Mouse (Mus musculus) intestine, postnatal 0 days (tissue): ENCODE results near the gene Ercc4. TPM values are rescaled to one million over a fixed set of nuclear protein-coding genes. Genes with fewer than 3 reads are reported as not detected.

ENCODE experiments used
- ATAC-seq: fragments of 200-750 bp; cut with Nextera tagmentation; 2 replicates; pipeline ENCODE4 v1.8.0; 2017; ENCODE audit warnings: mild to moderate bottlenecking, moderate TSS enrichment, moderate library complexity
- H3K27ac ChIP-seq: fragments of 300-500 bp; sonication (generic); 2 replicates; pipeline ENCODE4 v1.5.1; 2014; ENCODE audit warnings: mild to moderate bottlenecking, low read depth, low read length, moderate library complexity
- H3K27me3 ChIP-seq: fragments of 300-500 bp; sonication (generic); replicated peaks from 2 replicates; pipeline ENCODE4 v1.6.1; 2014; ENCODE audit warnings: low read length, mixed read lengths; ENCODE audit not compliant: control insufficient read depth, insufficient read depth
- H3K36me3 ChIP-seq: fragments of 300-500 bp; sonication (generic); 2 replicates; pipeline ENCODE4 v1.6.1; 2014; ENCODE audit warnings: mild to moderate bottlenecking, moderate library complexity; ENCODE audit not compliant: control insufficient read depth, insufficient read depth
- H3K4me1 ChIP-seq: fragments of 300-500 bp; sonication (generic); replicated peaks from 2 replicates; pipeline ENCODE4 v1.6.1; 2014; ENCODE audit warnings: antibody characterized with exemption, low read length, mixed read lengths; ENCODE audit not compliant: control insufficient read depth, insufficient read depth
- H3K4me2 ChIP-seq: fragments of 300-500 bp; sonication (generic); replicated peaks from 2 replicates; pipeline ENCODE4 v1.6.1; 2014; ENCODE audit warnings: low read depth, mild to moderate bottlenecking, moderate library complexity
- H3K4me3 ChIP-seq: fragments of 300-500 bp; sonication (generic); 2 replicates; pipeline ENCODE4 v1.5.1; 2014; ENCODE audit warnings: low read depth, low read length
- H3K9ac ChIP-seq: fragments of 300-500 bp; sonication (generic); 2 replicates; pipeline ENCODE4 v1.6.1; 2014; ENCODE audit warnings: mild to moderate bottlenecking, low read depth, low read length
- H3K9me3 ChIP-seq: fragments of 300-500 bp; sonication (generic); 2 replicates; pipeline ENCODE4 v1.6.1; 2016; ENCODE audit warnings: mixed run types; ENCODE audit not compliant: control insufficient read depth
- CTCF ChIP-seq: sonication (generic); IDR thresholded peaks from 2 replicates; pipeline ENCODE4 v1.5.1; 2016; ENCODE audit warnings: low read depth, mild to moderate bottlenecking, control low read depth, antibody characterized with exemption, moderate library complexity
- WGBS: fragments of 180-500 bp; shearing (Covaris S2); extraction: QIAGEN DNeasy Blood & Tissue Kit; methylation state at CpG from one replicate; pipeline ENCODE4 v1.1.7; 2014; 5-methylcytosine and 5-hydroxymethylcytosine counted together
- polyA plus RNA-seq: library from polyadenylated mRNA; unstranded; fragments of >200 nt; fragmentation: Nextera tagmentation; extraction: Ambion mirVana; gene quantifications from 2 replicates; pipeline ENCODE4 v1.2.1, GENCODE M21; 2015

Ercc4 gene
- polyA plus RNA-seq, 1 experiment from 2014 or later, result 4.5 TPM

GRCm38 (mm10) chr16:13189430-13190107 is 80.1 kb downstream of the Ercc4 start:
- Histone ChIP-seq H3K27ac (peak overlapping the region; percentile 60), H3K9ac (no peak overlapping the region), H3K4me1 (peaks cover 14% of the 10 kb centered on the region), H3K27me3 (no peaks in the 10 kb centered on the region), H3K4me3 (no peak overlapping the region), H3K9me3 (no peaks in the 10 kb centered on the region), H3K36me3 (no peaks in the 10 kb centered on the region), H3K4me2 (peak overlapping the region; percentile 37)
- no peak for ATAC-seq
- TF ChIP-seq CTCF, result no peak
- 23% methylated on average over 12 of the region's 12 CpGs for WGBS

GRCm38 (mm10) chr16:13190471-13190870 is 81.0 kb downstream of the Ercc4 start:
- Histone ChIP-seq H3K4me1 (peaks cover 14% of the 10 kb centered on the region), H3K4me3 (no peak overlapping the region), H3K36me3 (no peaks in the 10 kb centered on the region), H3K4me2 (no peak overlapping the region), H3K27me3 (no peaks in the 10 kb centered on the region), H3K9me3 (no peaks in the 10 kb centered on the region), H3K9ac (no peak overlapping the region), H3K27ac (peak overlapping the region; percentile 78)
- peak; percentile 87 for ATAC-seq
- TF ChIP-seq CTCF, result no peak
- 22% methylated on average over 5 of the region's 5 CpGs for WGBS

- Histone ChIP-seq H3K9me3 (no peaks in the 10 kb centered on the region), H3K4me2 (no peak overlapping the region), H3K27ac (peak overlapping the region; percentile 78), H3K27me3 (no peaks in the 10 kb centered on the region), H3K4me3 (no peak overlapping the region), H3K4me1 (peaks cover 14% of the 10 kb centered on the region), H3K9ac (no peak overlapping the region), H3K36me3 (no peaks in the 10 kb centered on the region)
- peak; percentile 87 for ATAC-seq
- no peak for TF ChIP-seq CTCF
- 35% methylated on average over 4 of the region's 4 CpGs for WGBS
These were observed 81.7 kb downstream of the Ercc4 start for GRCm38 (mm10) chr16:13191166-13191565.

- WGBS, result 61% methylated on average over 4 of the region's 4 CpGs
These were observed 84.2 kb downstream of the Ercc4 start for GRCm38 (mm10) chr16:13193663-13194071.

GRCm38 (mm10) chr16:13194882-13195281 is 85.4 kb downstream of the Ercc4 start:
- no peak overlapping the region for H3K4me2 ChIP-seq
- H3K9me3 ChIP-seq, result no peaks in the 10 kb centered on the region
- no peak for ATAC-seq
- H3K36me3 ChIP-seq, result no peaks in the 10 kb centered on the region
- no peak overlapping the region for H3K27ac ChIP-seq
- 91% methylated on average over 5 of the region's 5 CpGs for WGBS
- no peak overlapping the region for H3K9ac ChIP-seq
- H3K4me1 ChIP-seq, result peaks cover 9% of the 10 kb centered on the region
- TF ChIP-seq CTCF, result no peak
- no peak overlapping the region for H3K4me3 ChIP-seq
- no peaks in the 10 kb centered on the region for H3K27me3 ChIP-seq

More at GRCm38 (mm10) chr16:13193663-13194071, 84.2 kb downstream of the Ercc4 start:
- Histone ChIP-seq H3K9me3 (no peaks in the 10 kb centered on the region), H3K4me2 (no peak overlapping the region), H3K36me3 (no peaks in the 10 kb centered on the region), H3K4me3 (no peak overlapping the region), H3K27ac (no peak overlapping the region), H3K9ac (no peak overlapping the region), H3K27me3 (no peaks in the 10 kb centered on the region), H3K4me1 (peaks cover 14% of the 10 kb centered on the region)
- no peak for ATAC-seq
- no peak for TF ChIP-seq CTCF

GRCm38 (mm10) chr16:13196626-13197025 is 87.1 kb downstream of the Ercc4 start:
- no peak for ATAC-seq

More at GRCm38 (mm10) chr16:13196626-13197025, 87.1 kb downstream of the Ercc4 start:
- Histone ChIP-seq H3K4me3 (no peak overlapping the region), H3K9ac (no peak overlapping the region), H3K4me2 (no peak overlapping the region), H3K27me3 (no peaks in the 10 kb centered on the region), H3K9me3 (no peaks in the 10 kb centered on the region), H3K36me3 (no peaks in the 10 kb centered on the region), H3K4me1 (peaks cover 3% of the 10 kb centered on the region; the same call in 1 of the 2 replicates), H3K27ac (no peak overlapping the region)
- 62% methylated on average over 5 of the region's 5 CpGs for WGBS
- no peak for TF ChIP-seq CTCF
